Mouse (Mus musculus) thymus, adult 2 months (tissue): Measurements from ENCODE around the gene Zfp975. TPM values are rescaled to one million over a fixed set of nuclear protein-coding genes. Genes with fewer than 3 reads are reported as not detected.
"Not testable (repeated sequence)": the region's sequence is repeated elsewhere in the genome, so short reads cannot be mapped to it uniquely, and the experiment has no call there.

Experiments used
- DNase-seq: peaks from one replicate; pipeline ENCODE4 v3.0.0; 2021
- H3K27ac ChIP-seq: fragments of 200-500 bp; 2 replicates; pipeline ENCODE4 v1.5.1; 2012; ENCODE audit warnings: low read length, control low read depth; ENCODE audit not compliant: control insufficient read depth, insufficient read depth
- H3K27me3 ChIP-seq: fragments of 200-500 bp; 2 replicates; pipeline ENCODE4 v1.6.1; 2012; ENCODE audit warnings: mild to moderate bottlenecking, low read length, moderate library complexity, mixed read lengths; ENCODE audit not compliant: control insufficient read depth, insufficient read depth
- H3K36me3 ChIP-seq: fragments of 200-500 bp; 2 replicates; pipeline ENCODE4 v1.6.1; 2012; ENCODE audit warnings: mild to moderate bottlenecking, low read length, moderate library complexity; ENCODE audit not compliant: control insufficient read depth, insufficient read depth
- H3K4me1 ChIP-seq: fragments of 200-500 bp; replicated peaks from 2 replicates; pipeline ENCODE4 v1.6.1; 2012; ENCODE audit warnings: low read length; ENCODE audit not compliant: control insufficient read depth, insufficient read depth
- H3K4me3 ChIP-seq: fragments of 200-500 bp; 2 replicates; pipeline ENCODE4 v1.5.1; 2012; ENCODE audit warnings: mild to moderate bottlenecking, low read length, control low read depth, moderate library complexity; ENCODE audit not compliant: control insufficient read depth, insufficient read depth
- CTCF ChIP-seq: fragments of 200-500 bp; IDR thresholded peaks from 2 replicates; pipeline ENCODE4 v1.5.1; 2012; ENCODE audit warnings: mild to moderate bottlenecking, control low read depth, low read length, moderate library complexity, borderline replicate concordance; ENCODE audit not compliant: control insufficient read depth, poor library complexity, insufficient read depth; ENCODE audit errors: extremely low read depth
- WGBS: fragments of 180-500 bp; shearing (Covaris S2); methylation state at CpG from one replicate; pipeline ENCODE4 v1.1.7; 2018; 5-methylcytosine and 5-hydroxymethylcytosine counted together
- polyA plus RNA-seq: library from polyadenylated mRNA; depleted of rRNA; stranded (reverse); fragments of >200 nt; gene quantifications from 2 replicates; pipeline ENCODE4 v1.2.3, GENCODE M21; 2012; rRNA removed

Gene Zfp975
- 0.23 and 0.43 TPM in 2 replicates for polyA plus RNA-seq

DNA sequence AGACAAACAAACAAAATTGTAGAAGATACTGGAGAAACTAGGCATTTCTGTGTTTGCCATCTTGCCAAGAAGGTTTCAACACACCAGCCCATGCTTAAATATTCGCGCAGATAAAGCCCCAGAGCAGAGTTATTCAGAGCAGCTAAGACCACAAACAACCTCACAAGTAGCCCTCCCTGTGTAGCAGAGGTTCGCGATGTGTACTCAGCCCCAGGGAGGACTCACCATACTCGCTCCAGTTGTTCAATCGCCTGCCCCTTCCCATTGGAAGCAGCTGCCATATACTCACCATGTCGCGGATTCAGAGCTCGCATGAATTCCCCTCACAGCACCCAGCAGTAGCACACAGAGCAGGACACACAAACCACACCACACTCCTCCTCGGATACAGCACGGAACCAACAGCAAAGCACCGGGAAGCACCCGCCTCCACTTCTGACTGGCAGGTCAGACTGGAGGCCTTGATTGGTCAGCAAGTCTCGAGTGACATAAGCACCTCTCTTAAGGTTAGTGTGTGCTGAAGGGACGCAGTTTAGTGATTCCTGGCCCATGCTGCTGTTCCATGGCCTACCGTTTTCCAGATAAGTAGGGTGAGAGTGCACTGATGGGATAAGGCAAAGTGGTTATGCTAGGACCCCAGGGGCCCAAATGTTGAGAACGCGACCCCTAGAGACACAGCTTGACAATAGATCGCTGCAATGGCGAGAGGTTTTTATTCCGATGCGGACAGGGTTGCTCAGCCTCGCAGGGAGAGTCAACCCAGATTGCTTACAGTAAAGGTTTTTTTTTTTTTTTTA, at the start of gene Zfp975:
TSS of gene Zfp975 (minus strand) at position 381 of the 797 bp plus-strand sequence.
- not testable (repeated sequence) for H3K4me1 ChIP-seq, H3K36me3 ChIP-seq, H3K27me3 ChIP-seq, H3K27ac ChIP-seq
- WGBS, result 1% methylated on average over 23 of the region's 23 CpGs
- DNase-seq, result peak; percentile 64
- peak within 1 kb of the TSS; percentile 97 for H3K4me3 ChIP-seq

DNA sequence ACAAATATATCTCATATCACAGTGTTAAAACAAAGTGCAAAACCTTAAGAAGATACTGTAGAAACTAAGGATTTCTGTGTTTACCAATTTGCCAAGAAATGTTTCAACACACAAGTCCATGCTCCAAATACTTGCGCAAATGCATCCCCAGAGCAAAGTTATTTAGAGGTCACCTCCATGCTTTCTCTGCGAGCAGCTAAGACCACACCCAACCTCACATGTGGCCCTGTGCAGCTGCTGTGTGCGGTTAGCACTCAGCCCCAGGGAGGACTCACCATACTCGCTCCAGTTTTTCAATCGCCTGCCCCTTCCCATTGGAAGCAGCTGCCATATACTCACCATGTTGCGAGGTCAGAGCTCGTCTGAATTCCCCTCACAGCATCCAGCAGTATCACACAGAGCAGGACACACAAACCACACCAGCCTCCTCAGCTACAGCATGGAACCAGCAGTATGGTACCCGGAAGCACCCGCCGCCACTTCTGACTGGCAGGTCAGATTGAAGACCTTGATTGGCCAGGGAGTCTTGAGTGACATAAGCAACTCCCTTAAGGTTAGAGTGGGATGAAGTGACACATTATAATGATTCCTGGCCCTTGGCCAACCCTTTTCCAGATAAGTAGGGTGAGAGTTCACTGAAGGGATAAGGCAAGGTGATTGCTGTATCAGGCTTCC, 46.1 kb upstream of the Zfp975 start:
- TF ChIP-seq CTCF, result no peak
- Histone ChIP-seq H3K4me3 (no peak overlapping the region), H3K27me3 (no peaks in the 10 kb centered on the region), H3K36me3 (no peaks in the 10 kb centered on the region), H3K27ac (no peak overlapping the region), H3K4me1 (no peaks in the 10 kb centered on the region)
- 93% methylated on average over 10 of the region's 10 CpGs for WGBS
- DNase-seq, result no peak

GRCm38 (mm10) chr7:42726917-42727316, 34.4 kb upstream of the Zfp975 start, which contains the start of gene Gm17067:
Gene Gm17067 (minus strand): TSS chr7:42727017.
- WGBS, result 93% methylated on average over 4 of the region's 4 CpGs
- not testable (repeated sequence) for H3K36me3 ChIP-seq, H3K27me3 ChIP-seq, H3K4me1 ChIP-seq, H3K4me3 ChIP-seq, DNase-seq, H3K27ac ChIP-seq

DNA sequence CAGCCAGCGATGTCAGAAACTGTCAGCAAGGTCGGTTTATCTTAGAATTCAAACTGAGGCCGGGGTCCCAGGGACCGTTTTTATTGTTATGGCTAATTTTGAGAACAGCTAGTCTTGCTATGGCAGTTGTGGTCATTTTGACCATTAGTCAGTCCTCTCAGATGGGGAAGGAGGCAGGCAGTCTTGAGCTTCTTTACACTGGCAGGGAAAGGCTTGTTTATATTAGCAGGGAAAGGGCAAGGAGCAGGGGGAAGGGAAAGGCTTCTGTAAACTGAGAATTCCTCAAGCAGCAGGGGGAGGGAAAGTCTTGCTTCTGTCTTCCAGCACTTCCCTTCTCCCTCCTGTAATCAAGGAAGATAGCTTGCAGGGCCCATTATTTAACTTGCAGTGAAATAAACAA, 709 bp upstream of the Zfp975 start:
- WGBS, result 3% methylated on average over 4 of the region's 4 CpGs
- not testable (repeated sequence) for H3K27ac ChIP-seq, H3K36me3 ChIP-seq, DNase-seq, H3K4me1 ChIP-seq, H3K4me3 ChIP-seq, H3K27me3 ChIP-seq

DNA sequence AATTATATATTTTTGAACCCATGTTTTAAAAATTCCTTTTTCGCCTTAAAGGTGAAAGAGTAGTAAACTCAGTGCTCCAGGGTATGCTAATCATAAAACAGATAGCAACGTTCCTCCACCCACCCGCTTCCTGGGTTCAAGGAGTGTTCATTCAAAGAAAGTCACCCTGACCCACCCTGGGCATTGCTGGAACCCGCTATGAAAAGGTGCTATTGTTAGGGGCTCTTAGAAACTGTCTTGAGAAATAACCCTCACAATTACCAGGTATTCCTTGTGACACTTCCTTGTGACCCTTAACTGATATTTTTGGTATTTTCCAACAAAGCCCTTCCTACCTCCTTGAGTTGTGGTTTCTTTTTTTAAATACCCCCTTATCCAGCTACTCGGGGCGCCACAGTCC, 12.5 kb downstream of the Zfp975 start:
- not testable (repeated sequence) for H3K4me1 ChIP-seq, H3K4me3 ChIP-seq, H3K27me3 ChIP-seq, H3K27ac ChIP-seq, DNase-seq, H3K36me3 ChIP-seq
- WGBS, result 97% methylated on average over 6 of the region's 6 CpGs

DNA sequence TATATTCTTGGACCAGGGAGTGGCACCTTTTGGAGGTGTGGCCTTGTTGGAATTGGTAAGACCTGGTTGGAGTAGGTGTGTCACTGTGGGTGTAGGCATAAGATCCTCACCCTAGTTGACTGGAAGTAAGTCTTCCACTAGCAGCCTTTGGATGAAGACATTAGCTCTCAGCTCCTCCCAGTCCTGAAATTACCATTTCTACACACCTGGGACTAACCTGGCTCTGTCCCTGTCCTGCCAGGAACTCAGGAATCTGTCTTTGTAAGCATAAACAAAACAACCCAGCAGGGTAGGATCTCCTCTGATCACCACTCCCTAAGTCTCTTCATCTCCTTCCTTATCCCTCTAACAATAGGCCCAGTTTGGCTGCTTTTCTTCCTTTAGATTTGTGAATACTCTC, 12.9 kb downstream of the Zfp975 start:
- H3K4me3 ChIP-seq, result not testable (repeated sequence)

DNA sequence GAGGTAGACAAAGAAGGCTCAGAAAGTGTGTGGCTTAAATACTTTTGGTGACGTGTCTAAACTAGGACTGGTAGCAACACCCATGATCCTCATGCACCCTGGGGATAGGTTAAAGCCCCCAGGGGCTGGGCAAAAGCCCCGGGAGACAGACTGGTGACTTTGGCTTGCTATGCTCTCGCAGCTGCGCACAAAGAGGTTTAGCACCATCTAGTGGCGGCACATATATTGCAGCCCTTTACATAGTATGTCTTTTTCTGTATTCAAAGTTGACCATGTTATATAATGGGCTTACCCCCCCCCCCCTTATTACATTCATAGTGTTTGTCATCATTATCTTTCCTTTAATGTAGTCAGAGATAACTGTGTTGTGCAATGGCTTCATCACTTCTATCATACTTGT, 32.4 kb downstream of the Zfp975 start:
- H3K27ac ChIP-seq, H3K36me3 ChIP-seq, H3K4me3 ChIP-seq, H3K27me3 ChIP-seq, H3K4me1 ChIP-seq: not testable (repeated sequence)
- DNase-seq, result peak; percentile 11
- 91% methylated on average over 5 of the region's 5 CpGs for WGBS

More for the DNA sequence above, 12.9 kb downstream of the Zfp975 start:
- DNase-seq, H3K4me1 ChIP-seq, H3K27me3 ChIP-seq, H3K27ac ChIP-seq, H3K36me3 ChIP-seq: not testable (repeated sequence)

DNA sequence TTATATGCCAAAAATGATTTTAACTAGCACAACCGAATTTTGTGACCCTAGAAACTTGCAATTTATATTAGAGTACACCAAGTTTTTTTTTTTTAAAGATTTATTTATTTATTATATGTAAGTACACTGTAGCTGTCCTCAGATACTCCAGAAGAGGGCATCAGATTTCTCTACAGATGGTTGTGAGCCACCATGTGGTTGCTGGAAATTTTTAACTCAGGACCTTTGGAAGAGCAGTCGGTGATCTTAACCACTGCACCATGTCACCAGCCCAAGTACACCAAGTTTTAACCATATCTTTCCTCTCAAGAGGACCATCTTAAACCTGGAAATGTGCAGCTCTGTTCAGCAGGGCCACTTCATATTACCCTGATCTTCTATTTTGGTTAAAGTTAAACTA, 37.3 kb downstream of the Zfp975 start:
- 82% methylated on average over 2 of the region's 2 CpGs for WGBS
- not testable (repeated sequence) for H3K4me1 ChIP-seq, H3K4me3 ChIP-seq, H3K36me3 ChIP-seq, H3K27ac ChIP-seq, H3K27me3 ChIP-seq, DNase-seq

GRCm38 (mm10) chr7:42643120-42643620, 49.4 kb downstream of the Zfp975 start:
- WGBS, result 29% methylated on average over 3 of the region's 3 CpGs
- not testable (repeated sequence) for H3K4me3 ChIP-seq, H3K27me3 ChIP-seq, H3K4me1 ChIP-seq, H3K27ac ChIP-seq, DNase-seq, H3K36me3 ChIP-seq

DNA sequence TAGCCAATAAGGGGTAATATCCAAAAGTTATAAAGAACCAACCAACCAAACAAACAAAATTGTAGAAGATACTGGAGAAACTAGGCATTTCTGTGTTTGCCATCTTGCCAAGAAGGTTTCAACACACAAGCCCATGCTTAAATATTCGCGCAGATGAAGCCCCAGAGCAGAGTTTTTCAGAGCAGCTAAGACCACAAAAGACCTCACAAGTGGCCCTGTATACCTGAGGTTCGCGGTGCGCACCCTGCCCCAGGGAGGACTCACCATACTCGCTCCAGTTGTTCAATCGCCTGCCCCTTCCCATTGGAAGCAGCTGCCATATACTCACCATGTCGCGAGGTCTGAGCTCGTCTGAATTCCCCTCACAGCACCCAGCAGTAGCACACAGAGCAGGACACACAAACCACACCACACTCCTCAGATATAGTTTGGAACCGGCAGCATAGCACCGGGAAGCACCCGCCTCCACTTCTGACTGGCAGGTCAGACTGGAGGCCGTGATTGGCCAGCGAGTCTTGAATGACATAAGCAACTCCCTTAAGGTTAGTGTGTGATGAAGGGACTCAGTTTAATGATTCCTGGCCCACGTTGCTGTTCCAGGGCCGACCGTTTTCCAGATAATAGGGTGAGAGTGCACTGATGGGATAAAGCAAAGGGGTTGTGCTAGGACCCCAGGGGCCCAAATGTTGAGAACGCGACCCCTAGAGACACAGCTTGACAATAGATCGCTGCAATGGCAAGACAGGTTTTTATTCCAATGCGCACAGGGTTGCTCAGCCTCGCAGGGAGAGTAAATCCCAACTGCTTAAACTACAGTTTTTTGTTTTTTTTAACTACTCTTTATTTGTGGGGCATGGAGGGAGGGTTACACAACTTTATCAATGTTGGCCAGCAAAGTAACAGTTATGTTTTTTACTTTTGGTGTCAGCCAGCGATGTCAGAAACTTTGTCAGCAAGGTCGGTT, 50.1 kb downstream of the Zfp975 start, which contains the start of gene Zfp976:
TSS of gene Zfp976 (minus strand) at position 437 of the 964 bp plus-strand sequence.
- H3K36me3 ChIP-seq, H3K27ac ChIP-seq, H3K4me1 ChIP-seq, H3K27me3 ChIP-seq: not testable (repeated sequence)
- DNase-seq, result peak; percentile 34
- 3% methylated on average over 25 of the region's 25 CpGs for WGBS
- peak within 1 kb of the TSS; percentile 51 for H3K4me3 ChIP-seq
